Mouse (Mus musculus): ENCODE results near the gene Nectin1. TPM values are rescaled to one million over a fixed set of nuclear protein-coding genes. Genes with fewer than 3 reads are reported as not detected.

Nectin1 gene
- polyA plus RNA-seq (2016; fragmentation: Nextera tagmentation; extraction: Ambion mirVana): 15.2 and 15.5 TPM in 2 replicates

DNA sequence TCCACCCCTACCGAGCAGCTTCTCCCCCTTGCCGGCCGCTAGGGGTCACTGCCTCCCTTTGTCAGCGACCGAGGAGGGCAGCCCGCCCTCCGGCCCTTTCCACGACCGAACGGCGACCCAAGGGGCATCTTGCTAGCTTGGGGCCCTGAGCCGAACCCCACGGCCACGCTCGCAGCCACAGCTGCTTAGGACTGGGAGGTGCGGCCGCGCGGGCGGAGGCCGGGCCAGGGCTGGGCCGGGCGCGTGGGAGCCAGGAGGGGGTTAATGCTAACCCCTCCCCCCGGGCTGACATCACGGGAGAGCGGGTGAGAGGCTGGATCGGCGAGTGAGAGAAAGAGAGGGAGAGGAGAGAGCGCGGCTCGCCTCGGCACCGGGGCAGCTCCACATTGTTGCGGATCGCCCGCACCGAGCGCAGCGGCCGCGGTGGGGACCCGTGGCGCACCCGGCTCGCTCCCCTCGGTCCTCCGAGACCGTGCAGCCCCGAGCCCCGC lies at the start of gene Nectin1:
Nectin1 (plus strand) TSS at position 338 of the 491 bp plus-strand sequence.
- peak; percentile 81 for ATAC-seq (ENCODE audit: low FRiP score, low read depth)
- Histone ChIP-seq H3K9ac (peak within 1 kb of the TSS; percentile 97), H3K4me3 (peak within 1 kb of the TSS; percentile 98), H3K4me2 (replicated peaks) (peak within 1 kb of the TSS; percentile 85), H3K27ac (peak within 1 kb of the TSS; percentile 94), H3K4me1 (peaks cover 48% of the 10 kb centered on the region), H3K9me3 (no peaks in the 10 kb centered on the region), H3K27me3 (replicated peaks) (peaks cover 5% of the 10 kb centered on the region; the same call in 1 of the 2 replicates), H3K36me3 (no peaks in the 10 kb centered on the region)
- WGBS: under 1% methylated on average over 49 of the region's 51 CpGs

DNA sequence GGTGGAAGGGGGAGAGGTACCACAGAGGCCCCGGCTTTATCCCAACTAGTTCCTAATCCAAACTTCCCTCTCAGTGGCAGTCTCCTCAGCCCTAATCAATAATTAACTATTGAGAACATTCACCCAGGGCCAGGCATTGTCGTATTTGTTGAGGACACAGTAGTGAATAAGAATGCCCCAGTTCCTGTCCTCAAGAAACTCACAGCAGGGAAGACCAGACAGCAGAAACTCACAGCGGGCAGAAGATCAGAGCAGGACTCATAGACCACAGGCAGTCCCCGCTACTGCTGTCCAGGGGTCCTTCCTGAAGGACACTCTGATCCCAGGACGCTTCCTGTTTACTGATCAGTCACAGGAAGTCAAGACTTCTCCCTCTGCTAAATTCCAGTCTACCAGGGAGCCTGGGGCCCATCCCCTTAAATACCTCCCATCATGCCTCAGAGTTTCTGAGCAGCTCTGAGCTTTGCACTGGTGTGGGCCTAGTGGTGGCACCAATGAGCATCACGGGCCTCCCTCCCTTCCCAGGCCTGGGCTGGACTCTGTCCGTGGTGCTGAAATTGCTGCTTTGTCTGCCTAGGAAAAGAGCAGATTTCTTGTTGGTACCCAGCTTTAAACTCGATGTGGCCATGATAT lies 45.6 kb upstream of the Nectin1 start:
- Histone ChIP-seq H3K27me3 (replicated peaks) (no peaks in the 10 kb centered on the region), H3K9ac (no peak overlapping the region), H3K9me3 (no peaks in the 10 kb centered on the region), H3K4me2 (replicated peaks) (no peak overlapping the region), H3K36me3 (no peaks in the 10 kb centered on the region), H3K4me3 (no peak overlapping the region), H3K27ac (no peak overlapping the region), H3K4me1 (peaks cover 15% of the 10 kb centered on the region)
- WGBS: 7% methylated on average over 8 of the region's 8 CpGs
- ATAC-seq (ENCODE audit: low FRiP score, low read depth): no peak

DNA sequence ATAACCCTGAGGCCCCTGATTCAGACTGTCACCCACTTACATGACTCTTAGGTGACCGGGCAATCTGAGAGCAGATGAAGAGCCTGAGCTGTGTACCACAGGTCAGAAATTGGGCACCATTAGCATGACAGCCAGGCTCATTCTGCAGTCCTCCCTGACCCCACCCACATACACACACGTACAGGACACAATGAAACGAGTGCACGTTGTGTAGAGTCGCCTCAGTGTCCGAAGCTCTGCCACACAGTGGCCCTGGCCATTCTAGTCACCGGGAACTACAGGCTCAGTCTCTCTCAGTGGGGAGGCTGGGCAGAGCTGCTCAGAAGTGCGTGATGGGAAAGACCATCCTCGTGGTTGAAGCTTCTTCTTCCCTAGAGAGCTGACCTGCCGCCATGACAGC lies 44.9 kb upstream of the Nectin1 start:
- Histone ChIP-seq H3K4me1 (peaks cover 15% of the 10 kb centered on the region), H3K9ac (no peak overlapping the region), H3K27ac (no peak overlapping the region), H3K4me2 (replicated peaks) (no peak overlapping the region), H3K27me3 (replicated peaks) (no peaks in the 10 kb centered on the region), H3K4me3 (no peak overlapping the region), H3K9me3 (no peaks in the 10 kb centered on the region), H3K36me3 (no peaks in the 10 kb centered on the region)
- 0 out of 2 replicates have a peak, but pooled peaks have one; percentile 18 for ATAC-seq (ENCODE audit: low FRiP score, low read depth)
- 76% methylated on average over 10 of the region's 10 CpGs for WGBS

DNA sequence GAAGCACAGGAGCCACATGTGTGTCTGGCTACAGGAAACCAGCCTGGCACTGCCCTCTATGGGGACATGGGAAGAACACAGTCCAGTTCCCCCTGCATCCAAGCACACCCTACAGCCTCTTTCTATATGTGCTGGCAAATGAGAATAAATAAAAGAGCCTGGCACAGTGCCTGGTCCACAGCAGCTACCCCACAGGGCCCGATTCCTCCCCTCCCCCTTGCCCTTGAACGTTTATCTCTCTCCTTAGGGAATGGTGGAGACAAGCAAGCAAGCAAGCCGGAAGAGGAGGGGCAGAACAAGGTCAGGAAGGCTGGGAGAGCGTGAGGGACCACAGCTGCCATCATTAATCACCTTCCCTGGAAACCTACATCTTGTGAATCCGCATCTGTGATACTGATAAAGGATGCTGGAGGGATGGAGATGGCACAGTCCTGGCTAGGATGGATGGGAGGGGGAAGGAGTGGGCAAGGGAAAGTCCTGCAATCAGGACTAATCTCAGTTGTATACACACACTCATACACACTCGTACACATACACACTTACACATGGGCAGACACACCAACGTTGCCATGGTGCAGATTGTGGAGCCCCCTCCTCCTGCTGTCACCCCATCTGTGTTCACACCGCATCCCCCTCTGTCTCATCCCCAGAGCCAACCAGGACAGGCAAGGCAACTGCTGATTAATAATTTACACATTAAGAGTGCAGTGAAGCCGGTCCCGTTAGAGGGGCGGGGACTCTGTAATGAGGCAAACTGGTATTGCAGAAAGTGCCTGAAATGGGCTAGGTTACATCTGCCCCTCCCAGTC lies 44.2 kb upstream of the Nectin1 start:
- Histone ChIP-seq H3K9me3 (no peaks in the 10 kb centered on the region), H3K27ac (peak overlapping the region; percentile 64; the same call in 1 of the 2 replicates), H3K4me1 (peaks cover 15% of the 10 kb centered on the region), H3K4me3 (no peak overlapping the region), H3K9ac (no peak overlapping the region), H3K36me3 (no peaks in the 10 kb centered on the region), H3K27me3 (replicated peaks) (no peaks in the 10 kb centered on the region), H3K4me2 (replicated peaks) (no peak overlapping the region)
- WGBS: 40% methylated on average over 11 of the region's 11 CpGs
- ATAC-seq (ENCODE audit: low FRiP score, low read depth): peak; percentile 79

DNA sequence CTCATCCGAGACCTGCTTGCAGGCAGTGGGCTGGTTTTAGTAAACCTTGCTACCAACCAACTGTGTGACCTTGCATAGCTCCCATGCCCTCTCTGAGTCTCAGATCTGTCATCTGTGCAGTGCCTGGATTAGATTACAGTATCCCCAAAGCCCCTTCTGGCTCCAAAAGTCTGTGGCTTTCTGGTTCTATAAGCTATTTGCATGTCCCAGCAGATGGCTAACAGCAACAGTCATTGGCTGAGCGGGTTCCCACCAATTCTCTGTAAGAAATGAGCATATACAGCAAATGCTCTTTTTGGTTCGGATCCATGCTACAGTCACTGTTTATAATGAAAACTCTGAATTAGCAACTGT lies 43.6 kb upstream of the Nectin1 start:
- H3K27ac ChIP-seq: peak overlapping the region; percentile 64; the same call in 1 of the 2 replicates
- no peak overlapping the region for H3K4me2 ChIP-seq (replicated peaks)
- no peak; the same call in 1 of the 2 replicates for ATAC-seq (ENCODE audit: low FRiP score, low read depth)
- H3K9me3 ChIP-seq: no peaks in the 10 kb centered on the region
- H3K4me3 ChIP-seq: no peak overlapping the region
- H3K4me1 ChIP-seq: peaks cover 15% of the 10 kb centered on the region
- no peaks in the 10 kb centered on the region for H3K36me3 ChIP-seq
- WGBS: 71% methylated on average over 3 of the region's 3 CpGs
- no peaks in the 10 kb centered on the region for H3K27me3 ChIP-seq (replicated peaks)
- H3K9ac ChIP-seq: no peak overlapping the region

DNA sequence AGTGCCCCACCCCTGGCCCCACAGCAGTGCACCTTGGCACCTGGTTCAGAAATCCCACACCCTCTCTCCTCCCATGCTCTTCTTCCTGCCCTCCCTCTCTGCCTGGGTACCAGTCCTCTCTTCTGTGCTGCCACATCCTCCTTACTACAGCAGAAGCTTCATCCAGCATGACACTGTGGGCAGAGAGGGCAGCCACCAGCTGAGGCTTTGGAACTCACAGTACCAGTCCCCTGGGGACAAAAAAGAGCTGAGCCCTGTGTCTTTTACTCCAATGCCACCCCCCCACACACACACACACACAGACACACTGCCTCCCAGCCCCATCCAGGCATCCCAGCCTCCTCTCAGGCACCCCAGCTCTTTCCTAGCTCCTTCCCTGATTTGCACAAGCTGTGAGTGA lies 42.0 kb upstream of the Nectin1 start:
- no peak overlapping the region for H3K9ac ChIP-seq
- no peak overlapping the region for H3K27ac ChIP-seq
- H3K9me3 ChIP-seq: no peaks in the 10 kb centered on the region
- H3K36me3 ChIP-seq: no peaks in the 10 kb centered on the region
- no peak overlapping the region for H3K4me2 ChIP-seq (replicated peaks)
- ATAC-seq (ENCODE audit: low FRiP score, low read depth): no peak
- H3K4me1 ChIP-seq: peaks cover 15% of the 10 kb centered on the region
- H3K27me3 ChIP-seq (replicated peaks): no peaks in the 10 kb centered on the region
- H3K4me3 ChIP-seq: no peak overlapping the region

DNA sequence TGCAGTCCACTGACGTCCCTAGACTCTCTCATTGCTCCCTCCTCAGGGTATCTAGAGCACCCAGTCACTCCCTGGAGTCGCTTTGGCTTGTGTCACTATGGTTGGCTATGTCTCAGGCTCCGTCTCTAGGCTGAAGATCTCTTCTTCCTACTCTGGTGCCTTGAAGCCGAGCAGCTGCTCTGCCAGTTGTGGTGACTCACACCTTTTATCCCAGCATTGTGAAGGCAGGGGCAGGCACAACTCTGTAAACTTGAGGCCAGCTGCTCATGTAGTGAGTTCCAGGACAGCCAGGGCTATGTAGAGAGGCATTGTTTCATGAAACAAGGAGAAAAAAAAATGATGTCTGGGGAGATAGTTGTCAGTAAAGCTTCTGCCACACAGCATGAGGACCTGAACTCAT lies 36.2 kb upstream of the Nectin1 start:
- 77% methylated on average over 4 of the region's 4 CpGs for WGBS
- no peak overlapping the region for H3K27ac ChIP-seq
- H3K4me2 ChIP-seq (replicated peaks): no peak overlapping the region
- no peaks in the 10 kb centered on the region for H3K27me3 ChIP-seq (replicated peaks)
- H3K36me3 ChIP-seq: no peaks in the 10 kb centered on the region
- H3K9me3 ChIP-seq: no peaks in the 10 kb centered on the region
- H3K4me3 ChIP-seq: no peak overlapping the region
- H3K4me1 ChIP-seq: no peaks in the 10 kb centered on the region
- no peak overlapping the region for H3K9ac ChIP-seq
- ATAC-seq (ENCODE audit: low FRiP score, low read depth): no peak

DNA sequence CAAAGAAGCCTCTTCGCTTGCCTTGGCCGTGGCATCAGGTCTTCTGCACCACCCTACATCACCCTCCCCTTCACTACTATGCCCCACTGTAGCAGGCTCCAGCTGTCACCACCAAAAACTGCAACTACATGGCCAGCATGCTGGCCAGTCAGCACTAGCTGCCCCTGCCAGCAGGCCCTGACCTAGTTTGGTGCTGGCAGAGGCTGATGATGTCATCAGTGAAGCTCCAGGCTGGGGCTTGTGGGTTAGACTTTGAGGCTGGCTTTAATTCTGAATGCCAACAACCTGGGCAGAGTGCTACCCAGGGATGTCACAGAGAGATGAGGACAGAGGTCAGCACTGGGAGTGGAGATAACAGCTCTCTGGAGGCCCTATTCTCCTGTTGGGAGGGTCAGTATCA lies 35.1 kb upstream of the Nectin1 start:
- H3K4me3 ChIP-seq: no peak overlapping the region
- H3K36me3 ChIP-seq: no peaks in the 10 kb centered on the region
- H3K9me3 ChIP-seq: no peaks in the 10 kb centered on the region
- no peaks in the 10 kb centered on the region for H3K4me1 ChIP-seq
- no peak for ATAC-seq (ENCODE audit: low FRiP score, low read depth)
- no peaks in the 10 kb centered on the region for H3K27me3 ChIP-seq (replicated peaks)
- H3K27ac ChIP-seq: no peak overlapping the region
- 95% methylated on average over 2 of the region's 2 CpGs for WGBS
- no peak overlapping the region for H3K9ac ChIP-seq
- H3K4me2 ChIP-seq (replicated peaks): no peak overlapping the region

DNA sequence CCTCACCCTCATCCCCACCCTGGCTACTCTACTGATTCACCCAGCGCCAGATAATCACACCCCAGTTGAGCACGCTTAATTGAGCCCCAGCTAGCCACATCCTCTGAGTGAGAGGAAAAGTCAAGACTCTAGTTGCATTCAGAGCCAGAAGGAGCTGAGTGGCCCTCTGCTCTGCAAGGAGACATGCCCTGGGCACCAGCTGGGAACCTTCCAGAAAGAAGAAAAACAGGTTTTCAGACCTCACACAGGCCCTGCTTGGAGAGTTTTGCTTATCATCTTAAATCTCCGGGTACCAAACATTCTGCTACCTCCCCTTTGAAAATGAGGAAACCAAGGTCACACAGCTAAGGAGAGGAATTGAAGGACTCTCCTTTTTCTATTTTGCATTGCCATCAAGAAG lies 30.4 kb upstream of the Nectin1 start:
- ATAC-seq (ENCODE audit: low FRiP score, low read depth): no peak
- no peak overlapping the region for H3K9ac ChIP-seq
- WGBS: 79% methylated on average over 3 of the region's 3 CpGs
- no peak overlapping the region for H3K4me2 ChIP-seq (replicated peaks)
- H3K27me3 ChIP-seq (replicated peaks): no peaks in the 10 kb centered on the region
- no peak overlapping the region for H3K4me3 ChIP-seq
- no peaks in the 10 kb centered on the region for H3K9me3 ChIP-seq
- no peaks in the 10 kb centered on the region for H3K4me1 ChIP-seq
- no peak overlapping the region for H3K27ac ChIP-seq
- no peaks in the 10 kb centered on the region for H3K36me3 ChIP-seq

DNA sequence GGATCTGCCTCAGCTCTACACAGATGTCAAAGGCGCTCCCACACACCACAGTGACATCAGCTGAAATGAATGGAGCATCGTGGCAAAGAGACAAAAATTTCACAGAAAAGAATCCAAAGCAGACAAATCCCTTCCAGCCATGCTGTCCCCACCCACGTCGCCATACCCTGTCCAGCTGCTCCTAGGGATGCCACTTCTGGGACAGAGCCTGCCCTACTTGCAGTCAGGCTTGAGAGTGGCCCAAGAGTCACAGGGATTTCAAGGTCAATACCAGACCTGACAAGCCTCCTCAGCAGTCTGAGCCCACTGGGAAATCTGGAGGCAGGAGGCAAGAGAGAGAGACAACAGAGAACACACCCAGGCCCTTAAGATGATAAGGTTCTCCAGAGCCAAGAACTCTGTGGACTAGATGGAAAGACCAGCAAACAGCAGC lies 24.4 kb upstream of the Nectin1 start:
- H3K9ac ChIP-seq: no peak overlapping the region
- no peak overlapping the region for H3K27ac ChIP-seq
- WGBS: 82% methylated on average over 4 of the region's 4 CpGs
- no peaks in the 10 kb centered on the region for H3K36me3 ChIP-seq
- no peaks in the 10 kb centered on the region for H3K9me3 ChIP-seq
- ATAC-seq (ENCODE audit: low FRiP score, low read depth): no peak
- H3K27me3 ChIP-seq (replicated peaks): no peaks in the 10 kb centered on the region
- H3K4me1 ChIP-seq: no peaks in the 10 kb centered on the region
- no peak overlapping the region for H3K4me2 ChIP-seq (replicated peaks)
- H3K4me3 ChIP-seq: no peak overlapping the region

DNA sequence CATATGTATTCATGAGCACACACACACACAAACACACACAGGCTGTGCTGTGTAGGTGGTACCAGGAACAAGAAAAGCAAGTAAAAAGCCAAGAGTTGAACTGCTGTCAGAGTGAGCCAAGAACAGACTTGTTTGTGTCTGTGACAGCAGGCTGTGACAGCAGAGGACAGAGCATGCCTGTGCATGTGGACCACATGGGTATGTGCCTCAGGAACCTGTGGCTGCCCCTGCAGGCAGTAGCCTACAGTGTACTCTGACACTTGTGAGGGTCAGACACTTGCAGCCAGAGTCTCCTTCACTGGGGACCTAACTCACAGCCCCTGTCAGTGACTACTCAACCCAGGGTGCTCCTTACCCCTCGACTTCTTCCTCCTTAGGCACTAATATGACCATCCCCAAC lies 23.7 kb upstream of the Nectin1 start:
- H3K4me1 ChIP-seq: peaks cover 2% of the 10 kb centered on the region; the same call in 1 of the 2 replicates
- ATAC-seq (ENCODE audit: low FRiP score, low read depth): no peak
- H3K4me3 ChIP-seq: no peak overlapping the region
- no peak overlapping the region for H3K4me2 ChIP-seq (replicated peaks)
- 70% methylated on average over 1 of the region's 1 CpGs for WGBS
- no peak overlapping the region for H3K9ac ChIP-seq
- H3K36me3 ChIP-seq: no peaks in the 10 kb centered on the region
- no peaks in the 10 kb centered on the region for H3K9me3 ChIP-seq
- H3K27ac ChIP-seq: no peak overlapping the region
- no peaks in the 10 kb centered on the region for H3K27me3 ChIP-seq (replicated peaks)

DNA sequence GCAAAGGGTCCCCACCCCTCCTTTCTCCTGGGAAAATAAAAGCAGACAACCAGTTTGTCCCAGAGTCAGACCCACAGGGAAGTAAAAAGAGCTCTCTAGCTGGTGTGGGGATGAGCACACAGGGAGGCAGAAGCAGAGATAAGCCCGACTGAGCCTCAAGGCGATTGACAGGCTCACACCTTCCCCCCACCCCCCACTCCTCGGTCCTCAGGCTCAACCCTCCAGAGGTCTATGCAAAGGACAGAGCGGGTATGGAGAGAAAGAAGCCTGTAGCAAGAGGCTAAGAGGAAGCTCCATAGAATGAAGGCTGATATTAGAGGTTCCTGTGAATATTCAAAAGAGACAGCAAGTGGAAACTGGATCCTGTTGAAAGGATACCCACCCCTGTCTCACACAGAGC lies 19.7 kb upstream of the Nectin1 start:
- H3K4me1 ChIP-seq: peaks cover 4% of the 10 kb centered on the region; the same call in 1 of the 2 replicates
- no peak overlapping the region for H3K4me2 ChIP-seq (replicated peaks)
- H3K9me3 ChIP-seq: no peaks in the 10 kb centered on the region
- no peak for ATAC-seq (ENCODE audit: low FRiP score, low read depth)
- no peak overlapping the region for H3K27ac ChIP-seq
- H3K36me3 ChIP-seq: no peaks in the 10 kb centered on the region
- no peak overlapping the region for H3K4me3 ChIP-seq
- no peak overlapping the region for H3K9ac ChIP-seq
- no peaks in the 10 kb centered on the region for H3K27me3 ChIP-seq (replicated peaks)
- 36% methylated on average over 4 of the region's 4 CpGs for WGBS

Data from neural tube, embryonic 12.5 days (tissue).